Mouse (Mus musculus) stomach, postnatal 0 days (tissue): Measurements from ENCODE around the gene Aox3. TPM values are rescaled to one million over a fixed set of nuclear protein-coding genes. Genes with fewer than 3 reads are reported as not detected.

ENCODE experiments used
- ATAC-seq: fragments of 200-750 bp; cut with Nextera tagmentation; 2 replicates; pipeline ENCODE4 v1.8.0; 2017; ENCODE audit not compliant: low FRiP score, low TSS enrichment
- DNase-seq: peaks from one replicate; pipeline ENCODE4 v3.0.0-alpha.2; 2016; ENCODE audit warnings: low spot score
- H3K27ac ChIP-seq: fragments of 300-500 bp; sonication (generic); replicated peaks from 2 replicates; pipeline ENCODE4 v1.5.1; 2014; ENCODE audit warnings: mild to moderate bottlenecking, control low read depth
- H3K27me3 ChIP-seq: fragments of 300-500 bp; sonication (generic); 2 replicates; pipeline ENCODE4 v1.6.1; 2014; ENCODE audit warnings: low read length; ENCODE audit not compliant: control insufficient read depth, insufficient read depth
- H3K36me3 ChIP-seq: fragments of 300-500 bp; sonication (generic); 2 replicates; pipeline ENCODE4 v1.6.1; 2014; ENCODE audit warnings: low read length, mixed read lengths; ENCODE audit not compliant: control insufficient read depth, insufficient read depth
- H3K4me1 ChIP-seq: fragments of 300-500 bp; sonication (generic); replicated peaks from 2 replicates; pipeline ENCODE4 v1.6.1; 2014; ENCODE audit warnings: antibody characterized with exemption; ENCODE audit not compliant: control insufficient read depth, insufficient read depth
- H3K4me2 ChIP-seq: fragments of 300-500 bp; sonication (generic); replicated peaks from 2 replicates; pipeline ENCODE4 v1.6.1; 2014; ENCODE audit warnings: low read depth, mild to moderate bottlenecking, control low read depth, moderate library complexity
- H3K4me3 ChIP-seq: fragments of 300-500 bp; sonication (generic); 2 replicates; pipeline ENCODE4 v1.5.1; 2014; ENCODE audit warnings: low read depth, low read length, control low read depth
- H3K9ac ChIP-seq: fragments of 300-500 bp; sonication (generic); 2 replicates; pipeline ENCODE4 v1.6.1; 2014; ENCODE audit warnings: mild to moderate bottlenecking, low read length, control low read depth, mixed read lengths
- H3K9me3 ChIP-seq: fragments of 300-500 bp; sonication (generic); 2 replicates; pipeline ENCODE4 v1.6.1; 2016; ENCODE audit warnings: low read length; ENCODE audit not compliant: control insufficient read depth
- CTCF ChIP-seq: IDR thresholded peaks from 2 replicates; pipeline ENCODE4 v1.5.1; 2016; ENCODE audit warnings: antibody characterized with exemption, low read depth, mild to moderate bottlenecking, moderate library complexity
- EP300 ChIP-seq: optimal IDR thresholded peaks from 2 replicates; pipeline ENCODE3; 2016; ENCODE audit warnings: antibody characterized with exemption
- WGBS: fragments of 180-500 bp; shearing (Covaris S2); extraction: QIAGEN DNeasy Blood & Tissue Kit; methylation state at CpG from one replicate; pipeline ENCODE4 v1.1.7; 2014; 5-methylcytosine and 5-hydroxymethylcytosine counted together
- polyA plus RNA-seq: library from polyadenylated mRNA; unstranded; fragments of >200 nt; fragmentation: Nextera tagmentation; extraction: Ambion mirVana; gene quantifications from 2 replicates; pipeline ENCODE4 v1.2.1, GENCODE M21; 2015

Aox3 gene
- polyA plus RNA-seq, 1 experiment from 2014 or later = 0.62 TPM

DNA sequence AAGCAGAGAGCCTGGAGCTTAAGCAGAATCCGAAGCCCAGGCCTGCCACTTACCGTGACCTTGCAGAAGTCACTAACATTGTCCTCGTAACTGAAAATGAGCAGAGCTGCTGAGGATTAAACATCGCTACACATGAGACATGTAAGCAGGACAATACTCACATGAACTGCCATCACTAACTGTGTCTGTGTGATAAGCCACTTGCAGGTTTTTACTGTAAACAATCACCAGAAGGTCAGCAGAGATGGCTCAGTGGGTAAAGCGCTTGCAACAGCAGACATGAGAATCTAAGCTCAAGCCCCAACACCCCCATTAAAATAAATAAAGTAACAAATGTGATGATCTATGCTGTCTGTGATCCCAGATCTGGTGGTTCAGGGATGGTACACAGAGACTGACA is 125.5 kb downstream of the Aox3 start:
- TF ChIP-seq EP300 = no peak
- TF ChIP-seq CTCF = no peak
- WGBS = 73% methylated on average over 5 of the region's 5 CpGs
- Histone ChIP-seq H3K27me3 (no peaks in the 10 kb centered on the region), H3K4me3 (no peak overlapping the region), H3K4me2 (no peak overlapping the region), H3K9me3 (no peaks in the 10 kb centered on the region), H3K36me3 (no peaks in the 10 kb centered on the region), H3K27ac (no peak overlapping the region), H3K9ac (no peak overlapping the region), H3K4me1 (0 out of 2 replicates have a peak, but pooled peaks cover 3% of the 10 kb centered on the region)
- no peak for DNase-seq
- ATAC-seq = no peak

DNA sequence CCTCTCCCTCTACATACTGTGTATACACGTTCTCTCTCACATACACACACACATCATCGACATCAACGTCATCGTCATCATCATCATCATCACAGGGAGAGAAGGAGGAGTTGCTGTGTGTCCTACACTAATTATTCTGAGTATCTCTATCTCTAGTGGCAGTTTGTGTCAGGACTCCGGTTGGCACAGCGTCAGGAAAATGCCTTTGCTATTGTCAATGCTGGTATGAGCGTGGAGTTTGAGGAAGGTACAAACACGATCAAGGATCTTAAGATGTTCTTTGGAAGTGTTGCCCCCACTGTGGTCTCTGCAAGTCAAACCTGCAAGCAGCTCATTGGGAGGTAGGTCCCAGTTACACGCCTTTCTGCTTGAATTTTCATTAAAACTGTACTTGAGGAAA is 126.0 kb downstream of the Aox3 start:
- H3K4me2 ChIP-seq = no peak overlapping the region
- no peak for ATAC-seq
- WGBS = 95% methylated on average over 9 of the region's 9 CpGs
- H3K9ac ChIP-seq = no peak overlapping the region
- no peaks in the 10 kb centered on the region for H3K36me3 ChIP-seq
- no peaks in the 10 kb centered on the region for H3K27me3 ChIP-seq
- TF ChIP-seq CTCF (no peak), EP300 (no peak)
- no peak overlapping the region for H3K27ac ChIP-seq
- 0 out of 2 replicates have a peak, but pooled peaks cover 3% of the 10 kb centered on the region for H3K4me1 ChIP-seq
- H3K9me3 ChIP-seq = no peaks in the 10 kb centered on the region
- no peak for DNase-seq
- no peak overlapping the region for H3K4me3 ChIP-seq

DNA sequence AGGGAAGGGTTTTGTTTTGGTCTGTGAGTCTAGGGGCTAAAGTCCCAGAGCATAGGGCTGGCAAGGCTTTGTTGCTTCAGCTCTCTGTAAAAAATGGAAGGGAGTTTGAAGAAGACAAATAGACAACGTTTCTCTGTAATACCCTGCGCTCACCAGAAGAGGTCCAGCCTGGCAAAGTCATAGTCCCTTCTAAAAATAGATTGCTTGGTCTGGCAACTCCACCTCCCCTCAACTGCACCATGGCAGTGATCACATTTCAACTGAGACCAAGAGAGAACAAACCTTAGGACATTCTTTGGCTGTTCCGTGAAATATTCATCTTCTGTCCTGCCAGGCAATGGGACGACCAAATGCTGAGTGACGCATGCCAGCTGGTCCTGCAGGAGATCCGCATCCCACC is 127.4 kb downstream of the Aox3 start:
- Histone ChIP-seq H3K36me3 (no peaks in the 10 kb centered on the region), H3K27ac (no peak overlapping the region), H3K4me2 (no peak overlapping the region), H3K4me3 (no peak overlapping the region), H3K9me3 (no peaks in the 10 kb centered on the region), H3K9ac (no peak overlapping the region), H3K27me3 (no peaks in the 10 kb centered on the region), H3K4me1 (0 out of 2 replicates have a peak, but pooled peaks cover 3% of the 10 kb centered on the region)
- DNase-seq (no peak), ATAC-seq (no peak)
- 53% methylated on average over 6 of the region's 6 CpGs for WGBS
- TF ChIP-seq CTCF (peak; percentile 26; the same call in 1 of the 2 replicates), EP300 (no peak)

DNA sequence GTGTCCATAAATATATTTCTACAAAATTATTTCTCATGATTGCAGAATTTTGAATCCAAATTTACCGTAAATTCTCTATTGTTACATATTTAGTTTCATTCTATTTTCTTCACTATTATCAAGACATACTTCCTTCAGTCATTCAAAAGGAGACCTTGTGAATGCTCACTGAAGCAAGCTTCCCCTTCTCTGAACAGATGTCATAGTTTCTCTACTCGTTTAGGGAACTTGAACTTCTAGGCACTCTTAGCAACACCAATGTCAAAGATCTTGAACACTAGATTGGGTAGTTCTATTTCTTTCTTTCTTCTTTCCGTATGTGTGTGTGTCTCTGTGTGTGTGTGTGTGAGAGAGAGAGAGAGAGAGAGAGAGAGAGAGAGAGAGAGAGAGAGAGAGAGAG is 131.6 kb downstream of the Aox3 start:
- ATAC-seq (no peak), DNase-seq (no peak)
- TF ChIP-seq CTCF (no peak), EP300 (no peak)
- no peaks in the 10 kb centered on the region for H3K36me3 ChIP-seq
- no peak overlapping the region for H3K9ac ChIP-seq
- no peaks in the 10 kb centered on the region for H3K4me1 ChIP-seq
- H3K27ac ChIP-seq = no peak overlapping the region
- H3K9me3 ChIP-seq = no peaks in the 10 kb centered on the region
- WGBS = 76% methylated on average over 3 of the region's 3 CpGs
- no peak overlapping the region for H3K4me2 ChIP-seq
- no peak overlapping the region for H3K4me3 ChIP-seq
- no peaks in the 10 kb centered on the region for H3K27me3 ChIP-seq

DNA sequence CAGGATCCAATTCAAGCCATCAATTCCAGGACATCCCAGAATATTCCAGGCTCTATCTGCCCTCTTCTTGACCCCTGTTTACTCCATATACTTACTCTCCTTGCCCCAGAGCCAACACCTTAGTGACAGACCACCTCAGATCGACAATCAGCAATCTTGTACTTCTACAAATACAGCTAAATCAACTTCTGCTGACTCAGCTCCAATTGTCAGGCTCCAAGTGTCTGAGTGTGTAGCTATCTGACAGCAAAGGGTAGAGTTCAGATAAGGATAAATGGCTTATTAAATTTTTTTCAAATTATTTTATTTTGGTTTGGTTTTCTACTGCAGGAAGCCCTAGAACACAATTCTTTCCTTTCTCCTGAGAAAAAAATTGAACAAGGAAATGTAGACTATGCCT is 135.6 kb downstream of the Aox3 start:
- 44% methylated on average over 1 of the region's 1 CpGs for WGBS
- Histone ChIP-seq H3K27me3 (no peaks in the 10 kb centered on the region), H3K4me3 (no peak overlapping the region), H3K4me2 (no peak overlapping the region), H3K9ac (no peak overlapping the region), H3K36me3 (no peaks in the 10 kb centered on the region), H3K27ac (no peak overlapping the region), H3K4me1 (no peaks in the 10 kb centered on the region), H3K9me3 (no peaks in the 10 kb centered on the region)
- TF ChIP-seq CTCF (no peak), EP300 (no peak)
- DNase-seq = no peak
- ATAC-seq = no peak

Other genes starting within 250 kb of the Aox3 start
- gene Sgo2a, start 117.2 kb upstream of the Aox3 start, polyA plus RNA-seq = 3.2 and 4.4 TPM in 2 replicates
- 7.5 and 8.1 TPM in 2 replicates for gene Kctd18, start 94.2 kb upstream of the Aox3 start, polyA plus RNA-seq
- 0.15 and 0.22 TPM in 2 replicates for gene Aox1, start 83.2 kb upstream of the Aox3 start, polyA plus RNA-seq
- gene Aox4, start 97.3 kb downstream of the Aox3 start, polyA plus RNA-seq = 24.8 and 26.3 TPM in 2 replicates
- 0.01 and 0.04 TPM in 2 replicates for gene Aox2, start 165.2 kb downstream of the Aox3 start, polyA plus RNA-seq